ENCODE assay signal across 8 mouse cellular contexts in the genomic region with DNA sequence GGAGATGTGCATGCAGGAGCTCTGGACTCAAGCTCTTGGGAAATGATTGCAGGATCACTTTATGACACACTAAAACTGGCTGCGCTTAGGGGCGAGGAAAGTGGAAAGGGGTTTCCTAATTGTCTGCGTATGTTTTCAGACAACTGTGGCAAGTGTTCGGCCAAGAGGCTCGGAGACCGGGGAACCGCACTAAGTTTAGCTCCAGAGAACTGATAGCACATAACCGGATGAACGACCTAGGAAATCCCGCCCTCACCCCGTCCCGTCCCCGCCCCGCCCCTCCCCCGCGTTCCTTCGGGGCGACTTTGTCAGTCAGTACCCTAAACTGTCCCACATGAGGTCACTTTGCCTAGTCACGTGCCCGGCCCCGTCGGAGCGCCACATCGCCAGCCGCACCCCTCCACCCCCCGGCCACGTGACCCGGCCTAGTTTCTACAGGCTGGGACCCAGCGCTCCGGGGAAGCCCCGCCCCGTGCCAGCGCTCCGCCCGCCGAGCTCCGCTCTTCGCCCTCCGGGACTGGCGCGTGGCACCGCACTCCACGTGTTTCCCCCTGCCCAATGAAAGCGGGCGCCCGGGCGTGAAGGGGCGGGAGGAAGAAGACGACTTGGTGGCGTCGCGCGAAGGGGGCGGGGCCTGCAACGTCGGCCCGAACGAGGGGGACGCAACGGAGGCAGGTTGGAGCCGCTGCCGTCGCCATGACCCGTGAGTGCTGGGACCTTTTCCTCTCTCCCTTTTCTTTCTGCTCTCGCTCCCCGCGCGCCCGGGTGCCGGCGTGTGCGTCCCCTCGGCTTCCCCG. TPM values are rescaled to one million over a fixed set of nuclear protein-coding genes. Genes with fewer than 3 reads are reported as not detected.
DNase-seq lines count a peak whose midpoint lies in the region; ATAC-seq lines count a peak whose summit lies in the region.

A gene (plus strand): TSS at position 457 of the 797 bp plus-strand sequence.

- ATAC-seq in megakaryocyte progenitor cell, adult 5-6 weeks (replicated peaks; ENCODE audit: poor library complexity) = peak; percentile 89

- DNase-seq in adipocyte (ENCODE audit: low spot score) = peak; percentile 99
- DNase-seq in embryo, embryonic 10 days (ENCODE audit: low spot score) = peak; percentile 99
- DNase-seq in gastrocnemius, postnatal 10 days = peak; percentile 100
- DNase-seq in induced T-regulatory cell, adult 2 months (ENCODE audit: low read depth) = peak; percentile 99
- DNase-seq in left cerebral cortex, adult 9 months (ENCODE audit: low spot score in 2 of 2) = peak; percentile 98 to 99
- peak; percentile 98 for DNase-seq in right cerebral cortex, postnatal 14 days
- DNase-seq in urinary bladder, postnatal 36 days (ENCODE audit: low spot score in 2 of 2) = peak; percentile 99 to 100

RNA-seq across cellular contexts. Expression of the gene that starts here (rescaled TPM):
- total RNA-seq in gastrocnemius, postnatal 10 days (2021) = 100 to 1,000 TPM; 375 to 398 TPM
- 273 and 317 TPM in 2 replicates for total RNA-seq in megakaryocyte progenitor cell, adult 5-6 weeks (2015)
- total RNA-seq in megakaryocyte progenitor cell, adult 5-6 weeks (2017) = 230 and 255 TPM in 2 replicates

Comparison
In these comparisons a context has a peak if more than half of its experiments do, and no peak if none do; other contexts are left out.
1. Peak in every context shown above with its lines: DNase-seq and ATAC-seq.